Mouse (Mus musculus): ENCODE measurements around the gene Phex. TPM values are rescaled to one million over a fixed set of nuclear protein-coding genes. Genes with fewer than 3 reads are reported as not detected.

Gene Phex
- polyA plus RNA-seq, 1 experiment from 2014 or later, result 0.89 TPM

DNA sequence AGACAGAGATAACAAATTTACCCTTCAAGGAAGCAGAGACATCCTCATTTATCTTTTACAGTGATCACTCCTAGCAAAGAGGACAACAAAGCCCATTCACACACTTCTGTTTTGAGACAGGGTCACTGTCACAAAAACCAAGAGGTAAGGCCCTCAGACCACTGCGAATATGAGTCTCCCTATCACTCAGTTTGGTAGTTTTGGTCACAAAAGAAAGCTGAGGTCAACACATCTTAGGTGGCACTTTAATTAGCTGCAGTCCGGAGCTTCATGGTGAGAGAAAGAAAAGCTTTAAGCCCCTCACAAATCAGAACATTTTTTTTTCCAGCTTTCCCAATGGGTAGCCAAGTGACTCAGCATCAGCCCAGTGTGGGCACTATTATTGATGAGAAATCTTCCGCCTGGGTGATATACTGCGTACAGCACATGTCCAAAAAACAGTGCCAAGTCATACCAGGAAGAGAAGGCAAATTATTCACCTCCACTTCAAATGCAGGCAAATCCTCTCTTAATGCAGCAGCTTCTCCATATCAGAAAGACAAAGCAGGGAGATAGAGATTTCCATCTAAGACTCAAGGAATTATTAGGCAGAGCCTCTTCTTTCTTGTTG, 108.2 kb downstream of the Phex start:
- 37% methylated on average over 4 of the region's 4 CpGs for WGBS
- Histone ChIP-seq H3K4me3 (no peak overlapping the region), H3K9ac (no peak overlapping the region), H3K4me1 (no peaks in the 10 kb centered on the region), H3K4me2 (replicated peaks) (no peak overlapping the region), H3K9me3 (replicated peaks) (no peaks in the 10 kb centered on the region), H3K27me3 (no peaks in the 10 kb centered on the region), H3K36me3 (no peaks in the 10 kb centered on the region), H3K27ac (peak overlapping the region; percentile 2; the same call in 1 of the 2 replicates)
- ATAC-seq (ENCODE audit: low FRiP score), result no peak

DNA sequence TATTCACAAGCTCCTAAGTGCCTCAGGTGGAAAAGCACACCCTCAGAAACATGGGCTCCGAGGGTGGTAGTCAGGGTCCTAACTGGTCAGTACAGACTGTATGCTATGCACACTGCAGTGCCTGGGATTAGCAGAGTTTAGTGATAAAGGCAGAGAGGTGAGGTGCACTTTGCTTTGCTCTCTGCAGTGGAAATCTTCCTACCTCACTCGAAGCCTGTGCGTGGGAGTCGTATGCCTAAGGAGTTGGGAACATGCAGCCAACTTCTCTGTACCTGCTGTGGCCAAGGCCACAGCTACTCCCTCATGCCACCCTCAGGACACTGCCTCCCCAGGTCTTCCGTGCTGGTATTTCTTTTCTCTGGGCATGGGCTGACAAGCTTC, 109.3 kb downstream of the Phex start:
- Histone ChIP-seq H3K36me3 (no peaks in the 10 kb centered on the region), H3K9me3 (replicated peaks) (no peaks in the 10 kb centered on the region), H3K9ac (no peak overlapping the region), H3K27ac (no peak overlapping the region), H3K27me3 (no peaks in the 10 kb centered on the region), H3K4me1 (no peaks in the 10 kb centered on the region), H3K4me3 (no peak overlapping the region), H3K4me2 (replicated peaks) (no peak overlapping the region)
- 81% methylated on average over 5 of the region's 5 CpGs for WGBS
- ATAC-seq (ENCODE audit: low FRiP score), result no peak

DNA sequence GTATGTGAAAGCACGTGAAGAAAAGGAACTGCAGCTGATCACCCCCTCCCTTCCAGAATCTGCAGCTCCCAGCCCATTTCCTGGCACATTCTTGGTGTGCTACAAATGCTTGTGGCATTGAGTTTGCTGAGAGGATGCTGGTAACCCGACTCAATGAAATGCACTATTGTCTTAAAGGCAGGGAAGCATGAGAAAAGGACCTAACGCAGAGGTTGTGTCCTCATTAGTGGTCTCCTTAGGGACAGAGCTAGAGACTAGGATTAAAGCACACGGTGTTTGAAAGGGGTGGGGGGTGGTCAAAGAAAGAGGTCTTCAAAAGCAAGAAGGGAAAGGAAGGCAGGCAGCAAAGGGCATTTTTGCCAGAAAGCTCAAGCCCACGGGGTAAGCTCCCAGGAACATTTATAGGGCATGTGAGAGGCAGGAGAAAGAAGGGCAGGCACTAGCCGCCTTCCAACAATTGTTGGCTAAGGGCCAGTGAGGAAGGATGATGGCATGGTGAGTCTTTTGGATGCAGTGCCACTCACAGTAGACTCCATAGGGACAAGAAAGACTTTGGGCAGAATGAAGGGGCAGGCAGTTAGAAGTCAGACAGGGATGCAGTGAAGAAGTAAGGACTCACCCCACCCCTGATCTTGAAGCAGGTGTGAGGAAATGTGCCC, 109.8 kb downstream of the Phex start:
- 35% methylated on average over 6 of the region's 6 CpGs for WGBS

DNA sequence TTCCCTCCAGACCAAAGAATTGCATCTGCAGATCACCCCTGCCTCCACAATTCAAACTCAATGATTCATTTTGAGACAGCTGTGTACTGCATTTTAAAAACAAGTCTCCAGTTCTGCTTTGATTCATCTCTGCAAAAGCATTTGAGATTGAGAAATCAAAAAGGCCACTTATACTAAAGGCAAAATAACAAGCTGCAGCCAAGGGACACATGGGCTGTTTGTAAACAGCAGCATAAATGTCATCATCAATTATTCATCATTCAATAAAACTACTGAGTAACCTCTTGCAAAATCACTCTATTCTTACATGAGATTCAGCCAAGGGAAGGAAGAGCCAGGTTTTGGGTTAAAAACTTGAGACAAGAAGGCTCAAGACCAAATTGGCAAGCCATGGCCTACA, 122.7 kb downstream of the Phex start:
- Histone ChIP-seq H3K4me1 (no peaks in the 10 kb centered on the region), H3K4me2 (replicated peaks) (no peak overlapping the region), H3K36me3 (no peaks in the 10 kb centered on the region), H3K9ac (no peak overlapping the region), H3K27me3 (no peaks in the 10 kb centered on the region), H3K4me3 (no peak overlapping the region), H3K27ac (no peak overlapping the region), H3K9me3 (replicated peaks) (no peaks in the 10 kb centered on the region)
- ATAC-seq (ENCODE audit: low FRiP score), result no peak

More for the DNA sequence above, 109.8 kb downstream of the Phex start:
- Histone ChIP-seq H3K27ac (no peak overlapping the region), H3K36me3 (no peaks in the 10 kb centered on the region), H3K4me2 (replicated peaks) (no peak overlapping the region), H3K4me1 (no peaks in the 10 kb centered on the region), H3K4me3 (no peak overlapping the region), H3K27me3 (no peaks in the 10 kb centered on the region), H3K9me3 (replicated peaks) (no peaks in the 10 kb centered on the region), H3K9ac (no peak overlapping the region)
- no peak for ATAC-seq (ENCODE audit: low FRiP score)

DNA sequence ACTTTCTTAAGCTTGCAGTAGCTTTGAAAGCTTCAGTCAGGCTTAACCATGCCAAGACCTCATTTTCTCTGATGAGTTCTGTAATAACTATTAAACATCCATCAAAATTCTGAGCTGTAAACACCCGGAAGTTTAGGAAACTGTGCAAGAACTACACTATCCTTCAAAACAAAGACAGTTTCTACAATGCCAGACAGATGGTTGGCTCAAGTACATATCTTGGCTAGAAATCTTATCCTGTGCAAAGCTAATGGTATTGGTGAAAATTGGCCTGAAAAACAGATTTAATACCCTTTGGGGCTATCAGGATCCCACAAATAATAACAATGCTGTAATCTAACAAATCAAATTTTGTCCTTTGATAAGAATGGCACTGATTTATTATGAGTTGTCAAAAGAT, 138.5 kb downstream of the Phex start:
- no peaks in the 10 kb centered on the region for H3K9me3 ChIP-seq (replicated peaks)
- no peak for ATAC-seq (ENCODE audit: low FRiP score)
- H3K27me3 ChIP-seq, result no peaks in the 10 kb centered on the region
- no peak overlapping the region for H3K9ac ChIP-seq
- H3K4me2 ChIP-seq (replicated peaks), result no peak overlapping the region
- H3K36me3 ChIP-seq, result no peaks in the 10 kb centered on the region
- no peak overlapping the region for H3K4me3 ChIP-seq
- WGBS, result 74% methylated on average over 1 of the region's 1 CpGs
- no peak overlapping the region for H3K27ac ChIP-seq
- no peaks in the 10 kb centered on the region for H3K4me1 ChIP-seq

DNA sequence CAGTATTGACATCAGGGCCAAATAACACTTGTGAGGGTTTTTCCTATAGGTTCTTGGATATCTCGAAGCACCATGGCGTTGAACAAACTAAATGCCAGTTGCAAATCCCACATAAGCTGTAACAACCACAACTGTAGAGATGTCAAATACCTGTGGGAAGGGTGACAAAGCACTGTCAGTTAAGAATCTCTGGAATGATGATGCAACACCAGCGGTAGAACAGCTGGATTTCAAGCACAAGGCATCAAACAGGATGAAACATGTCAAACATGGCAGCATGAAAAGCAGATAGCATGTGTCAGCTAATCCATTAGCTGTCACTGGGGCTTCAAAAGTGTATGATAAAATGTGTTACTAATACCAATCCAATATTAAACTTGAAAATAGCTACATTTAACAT, 141.8 kb downstream of the Phex start:
- H3K27me3 ChIP-seq, result no peaks in the 10 kb centered on the region
- H3K4me1 ChIP-seq, result no peaks in the 10 kb centered on the region
- no peak overlapping the region for H3K27ac ChIP-seq
- H3K36me3 ChIP-seq, result no peaks in the 10 kb centered on the region
- ATAC-seq (ENCODE audit: low FRiP score), result no peak
- H3K9me3 ChIP-seq (replicated peaks), result no peaks in the 10 kb centered on the region
- no peak overlapping the region for H3K9ac ChIP-seq
- WGBS, result 86% methylated on average over 3 of the region's 3 CpGs
- no peak overlapping the region for H3K4me3 ChIP-seq
- no peak overlapping the region for H3K4me2 ChIP-seq (replicated peaks)

DNA sequence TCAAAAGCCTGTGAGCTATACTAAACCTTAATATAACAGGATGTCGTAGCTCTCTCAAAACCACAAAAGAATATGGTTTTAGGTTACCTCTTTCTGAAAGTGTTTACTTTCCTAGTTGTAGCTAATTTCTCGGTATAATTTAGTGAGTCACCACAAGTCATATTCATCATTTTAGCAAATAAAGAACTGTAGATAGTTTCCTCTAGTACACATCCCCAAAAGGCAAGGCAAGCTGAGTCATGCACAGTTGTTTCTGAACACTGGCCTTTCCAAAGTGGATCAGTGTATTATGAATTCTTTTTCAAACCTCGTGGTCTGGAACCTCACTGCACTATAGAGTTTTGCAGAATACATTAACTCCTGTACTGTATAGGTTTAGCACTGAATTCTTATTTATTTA, 143.5 kb downstream of the Phex start:
- no peaks in the 10 kb centered on the region for H3K36me3 ChIP-seq
- H3K9me3 ChIP-seq (replicated peaks), result no peaks in the 10 kb centered on the region
- no peaks in the 10 kb centered on the region for H3K27me3 ChIP-seq
- no peak overlapping the region for H3K4me3 ChIP-seq
- H3K27ac ChIP-seq, result no peak overlapping the region
- WGBS, result 82% methylated on average over 3 of the region's 3 CpGs
- no peak overlapping the region for H3K9ac ChIP-seq
- no peak for ATAC-seq (ENCODE audit: low FRiP score)
- no peak overlapping the region for H3K4me2 ChIP-seq (replicated peaks)
- H3K4me1 ChIP-seq, result no peaks in the 10 kb centered on the region

DNA sequence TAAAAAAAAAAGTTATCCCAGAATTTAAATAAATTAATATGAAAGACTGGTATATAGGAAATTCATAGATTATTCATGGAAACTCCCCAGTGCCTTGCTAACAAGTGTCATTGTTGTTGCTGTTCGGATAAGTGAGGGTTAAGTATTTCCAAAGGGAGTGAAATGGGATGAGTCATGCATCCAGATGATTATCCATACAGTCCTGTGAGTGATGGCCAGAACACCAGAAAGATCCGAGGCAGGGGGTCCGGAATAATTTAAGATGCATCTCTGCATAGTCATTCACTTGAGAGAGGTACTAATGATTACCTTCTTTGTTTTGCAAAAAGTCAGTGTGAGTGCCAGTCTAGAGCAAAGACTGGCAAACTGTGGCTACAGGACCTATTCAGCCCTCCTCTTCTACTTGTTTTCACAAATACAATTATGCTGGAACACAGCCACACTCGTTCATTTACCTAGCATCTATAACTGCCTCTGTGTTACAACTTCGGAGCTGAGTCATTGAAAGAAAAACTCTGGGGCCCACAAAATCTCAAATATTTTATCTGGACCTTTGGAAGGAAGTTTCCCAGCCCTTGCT, 145.3 kb downstream of the Phex start:
- no peak for ATAC-seq (ENCODE audit: low FRiP score)
- WGBS, result 50% methylated on average over 5 of the region's 5 CpGs
- Histone ChIP-seq H3K27ac (no peak overlapping the region), H3K4me3 (no peak overlapping the region), H3K27me3 (no peaks in the 10 kb centered on the region), H3K36me3 (no peaks in the 10 kb centered on the region), H3K4me1 (no peaks in the 10 kb centered on the region), H3K4me2 (replicated peaks) (no peak overlapping the region), H3K9ac (no peak overlapping the region), H3K9me3 (replicated peaks) (no peaks in the 10 kb centered on the region)

DNA sequence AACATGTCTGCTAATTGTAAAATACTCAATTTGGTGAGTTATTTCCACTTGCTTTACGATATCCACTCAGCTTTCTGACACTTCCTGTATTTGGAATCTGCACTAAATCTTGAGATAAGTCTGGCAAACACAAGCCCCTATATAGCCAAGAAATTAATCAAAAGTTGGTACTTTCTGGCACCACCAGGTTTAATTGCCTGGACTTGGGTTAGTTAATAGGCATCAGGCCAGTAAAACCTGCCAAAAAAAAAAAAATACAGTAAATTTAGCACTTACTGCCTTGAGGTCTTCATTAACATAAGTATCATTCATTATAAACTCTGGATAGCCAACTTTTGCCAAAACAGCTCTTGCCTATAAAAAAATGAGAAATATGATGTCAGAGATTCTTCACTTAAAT, 147.0 kb downstream of the Phex start:
- Histone ChIP-seq H3K27me3 (no peaks in the 10 kb centered on the region), H3K4me3 (no peak overlapping the region), H3K27ac (no peak overlapping the region), H3K9me3 (replicated peaks) (no peaks in the 10 kb centered on the region), H3K36me3 (no peaks in the 10 kb centered on the region), H3K9ac (no peak overlapping the region), H3K4me2 (replicated peaks) (no peak overlapping the region), H3K4me1 (no peaks in the 10 kb centered on the region)
- ATAC-seq (ENCODE audit: low FRiP score), result no peak
- WGBS, result 90% methylated on average over 1 of the region's 1 CpGs

DNA sequence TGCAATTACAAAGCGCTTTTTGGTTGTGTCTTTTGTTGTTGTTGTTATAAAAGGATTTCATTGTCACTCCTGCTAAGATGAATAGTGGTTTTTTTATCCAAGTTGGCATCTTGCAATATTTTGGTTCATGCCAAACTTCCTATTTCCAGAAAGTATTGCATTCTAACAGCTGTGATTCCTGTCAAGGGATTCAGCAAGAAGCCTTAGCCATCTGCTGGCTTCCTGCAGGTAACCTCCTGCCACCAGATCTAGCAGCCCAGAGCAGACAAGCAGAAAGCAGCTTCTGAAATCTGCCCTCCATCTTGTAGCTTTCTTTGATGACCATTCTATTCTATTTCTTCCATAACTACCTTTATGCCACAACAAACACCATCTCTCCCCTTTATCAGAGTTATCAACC, 212.4 kb downstream of the Phex start:
- no peaks in the 10 kb centered on the region for H3K27me3 ChIP-seq
- no peaks in the 10 kb centered on the region for H3K9me3 ChIP-seq (replicated peaks)
- H3K36me3 ChIP-seq, result no peaks in the 10 kb centered on the region
- no peaks in the 10 kb centered on the region for H3K4me1 ChIP-seq
- H3K9ac ChIP-seq, result no peak overlapping the region
- no peak overlapping the region for H3K27ac ChIP-seq
- 82% methylated on average over 1 of the region's 1 CpGs for WGBS
- H3K4me3 ChIP-seq, result no peak overlapping the region
- no peak for ATAC-seq (ENCODE audit: low FRiP score)
- no peak overlapping the region for H3K4me2 ChIP-seq (replicated peaks)

DNA sequence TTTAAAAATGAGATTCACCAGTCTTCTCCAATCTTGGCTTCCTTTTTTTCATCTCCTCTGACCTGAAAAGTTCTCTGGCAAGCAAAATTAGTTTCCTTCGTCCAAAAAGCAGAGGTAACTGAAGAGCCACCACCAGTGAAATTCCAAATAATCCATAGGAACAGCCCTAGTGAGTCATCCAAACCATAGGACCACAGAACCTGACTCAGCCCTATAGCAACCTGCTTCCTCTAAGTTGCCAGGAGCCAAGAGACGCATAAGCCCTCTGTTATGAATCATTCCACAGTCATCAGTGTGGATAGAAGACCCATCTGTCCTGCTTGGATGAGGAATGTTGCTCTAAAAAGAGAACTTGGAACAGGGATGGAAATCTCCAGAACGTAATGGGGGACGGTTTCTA, 230.9 kb downstream of the Phex start:
- Histone ChIP-seq H3K4me1 (no peaks in the 10 kb centered on the region), H3K4me3 (no peak overlapping the region), H3K9ac (no peak overlapping the region), H3K27ac (no peak overlapping the region), H3K27me3 (no peaks in the 10 kb centered on the region), H3K4me2 (replicated peaks) (no peak overlapping the region), H3K9me3 (replicated peaks) (no peaks in the 10 kb centered on the region), H3K36me3 (no peaks in the 10 kb centered on the region)
- ATAC-seq (ENCODE audit: low FRiP score), result no peak
- 77% methylated on average over 4 of the region's 4 CpGs for WGBS

DNA sequence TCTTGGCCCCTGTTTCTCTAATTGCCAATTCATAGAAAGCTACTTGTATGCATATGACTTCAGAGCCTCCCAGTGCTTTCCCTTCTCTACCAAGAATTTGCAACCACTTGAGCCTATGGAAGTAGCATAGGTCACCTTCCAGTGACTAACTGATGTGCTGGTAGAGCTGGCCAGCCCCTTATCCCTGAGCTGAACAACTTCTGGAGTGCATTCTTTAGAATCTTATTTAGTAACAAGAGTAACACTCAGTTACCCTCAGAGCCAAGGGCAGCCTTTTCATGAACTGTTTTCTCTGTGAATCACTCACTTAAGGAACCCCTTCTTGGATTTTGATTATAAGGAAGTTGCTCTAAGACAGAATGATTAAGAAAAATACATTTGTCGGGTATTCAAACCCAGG, 234.3 kb downstream of the Phex start:
- Histone ChIP-seq H3K27me3 (no peaks in the 10 kb centered on the region), H3K4me3 (no peak overlapping the region), H3K36me3 (no peaks in the 10 kb centered on the region), H3K27ac (no peak overlapping the region), H3K9me3 (replicated peaks) (no peaks in the 10 kb centered on the region), H3K4me2 (replicated peaks) (no peak overlapping the region), H3K4me1 (no peaks in the 10 kb centered on the region), H3K9ac (no peak overlapping the region)
- ATAC-seq (ENCODE audit: low FRiP score), result no peak
- 91% methylated on average over 1 of the region's 1 CpGs for WGBS

DNA sequence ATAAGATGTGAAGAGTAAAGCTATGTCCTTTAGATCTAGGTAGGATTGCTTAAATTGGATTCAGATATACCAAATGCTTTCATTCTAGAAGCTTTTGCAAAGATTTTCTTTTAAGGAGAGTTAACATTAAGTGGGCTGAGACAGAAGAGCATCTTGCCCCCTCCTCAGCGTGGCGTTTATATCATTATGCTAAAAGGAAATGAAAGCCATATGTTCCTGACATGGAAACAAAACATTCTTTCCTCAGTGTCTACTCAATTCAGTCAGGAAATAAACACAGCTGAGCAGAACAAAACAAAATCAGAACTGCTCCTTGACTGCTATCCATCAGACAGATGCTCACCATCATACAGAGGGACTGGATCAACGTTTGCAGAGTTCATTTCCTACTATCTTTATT, 251.0 kb downstream of the Phex start:
- Histone ChIP-seq H3K27ac (no peak overlapping the region), H3K9ac (no peak overlapping the region), H3K4me2 (replicated peaks) (no peak overlapping the region), H3K4me1 (no peaks in the 10 kb centered on the region), H3K4me3 (no peak overlapping the region), H3K27me3 (no peaks in the 10 kb centered on the region), H3K9me3 (replicated peaks) (no peaks in the 10 kb centered on the region), H3K36me3 (no peaks in the 10 kb centered on the region)
- WGBS, result 42% methylated on average over 3 of the region's 3 CpGs
- ATAC-seq (ENCODE audit: low FRiP score), result no peak

All from hindbrain, embryonic 12.5 days (tissue).